Mouse (Mus musculus) liver, embryonic 11.5 days (tissue): ENCODE data around the gene Sec14l3. TPM values are rescaled to one million over a fixed set of nuclear protein-coding genes. Genes with fewer than 3 reads are reported as not detected.
A peak's percentile ranks its signal among the peaks of the same experiment; 100 is the strongest.
"Not testable (repeated sequence)": the region's sequence is repeated elsewhere in the genome, so short reads cannot be mapped to it uniquely, and the experiment has no call there.

ENCODE experiments used
- ATAC-seq: fragments of 200-750 bp; cut with Nextera tagmentation; replicated peaks from 2 replicates; pipeline ENCODE4 v1.8.0; 2017; ENCODE audit warnings: moderate number of reproducible peaks, mild to moderate bottlenecking, moderate TSS enrichment, moderate library complexity; ENCODE audit not compliant: low FRiP score
- DNase-seq: peaks from one replicate; pipeline ENCODE4 v3.0.0-alpha.2; 2017; ENCODE audit warnings: low spot score
- H3K27ac ChIP-seq: fragments of 300-500 bp; sonication (generic); 2 replicates; pipeline ENCODE4 v1.5.1; 2014; ENCODE audit warnings: mild to moderate bottlenecking, low read depth, low read length, control low read depth
- H3K27me3 ChIP-seq: fragments of 300-500 bp; sonication (generic); replicated peaks from 2 replicates; pipeline ENCODE4 v1.6.1; 2014; ENCODE audit warnings: low read length, mixed read lengths; ENCODE audit not compliant: control insufficient read depth, insufficient read depth
- H3K36me3 ChIP-seq: fragments of 300-500 bp; sonication (generic); 2 replicates; pipeline ENCODE4 v1.6.1; 2014; ENCODE audit warnings: mild to moderate bottlenecking, low read length, moderate library complexity, mixed read lengths; ENCODE audit not compliant: control insufficient read depth, insufficient read depth
- H3K4me1 ChIP-seq: fragments of 300-500 bp; sonication (generic); replicated peaks from 2 replicates; pipeline ENCODE4 v1.6.1; 2014; ENCODE audit warnings: low read length, mixed read lengths; ENCODE audit not compliant: control insufficient read depth, insufficient read depth
- H3K4me2 ChIP-seq: fragments of 300-500 bp; sonication (generic); 2 replicates; pipeline ENCODE4 v1.6.1; 2014; ENCODE audit warnings: mild to moderate bottlenecking, control low read depth, moderate library complexity
- H3K4me3 ChIP-seq: fragments of 300-500 bp; sonication (generic); 2 replicates; pipeline ENCODE4 v1.5.1; 2014; ENCODE audit warnings: low read depth, low read length, control low read depth
- H3K9ac ChIP-seq: fragments of 300-500 bp; sonication (generic); 2 replicates; pipeline ENCODE4 v1.6.1; 2014; ENCODE audit warnings: low read depth, low read length, control low read depth
- H3K9me3 ChIP-seq: fragments of 300-500 bp; sonication (generic); 2 replicates; pipeline ENCODE4 v1.6.1; 2016; ENCODE audit warnings: low read length, inconsistent platforms, mixed read lengths; ENCODE audit not compliant: control insufficient read depth
- WGBS: fragments of 180-500 bp; shearing (Covaris S2); extraction: QIAGEN DNeasy Blood & Tissue Kit; methylation state at CpG from one replicate; pipeline ENCODE4 v1.1.7; 2014; 5-methylcytosine and 5-hydroxymethylcytosine counted together
- polyA plus RNA-seq: library from polyadenylated mRNA; unstranded; fragments of >200 nt; fragmentation: Nextera tagmentation; extraction: Ambion mirVana; gene quantifications from 2 replicates; pipeline ENCODE4 v1.2.1, GENCODE M21; 2014

Sec14l3 gene
- not detected in 2 replicates for polyA plus RNA-seq

DNA sequence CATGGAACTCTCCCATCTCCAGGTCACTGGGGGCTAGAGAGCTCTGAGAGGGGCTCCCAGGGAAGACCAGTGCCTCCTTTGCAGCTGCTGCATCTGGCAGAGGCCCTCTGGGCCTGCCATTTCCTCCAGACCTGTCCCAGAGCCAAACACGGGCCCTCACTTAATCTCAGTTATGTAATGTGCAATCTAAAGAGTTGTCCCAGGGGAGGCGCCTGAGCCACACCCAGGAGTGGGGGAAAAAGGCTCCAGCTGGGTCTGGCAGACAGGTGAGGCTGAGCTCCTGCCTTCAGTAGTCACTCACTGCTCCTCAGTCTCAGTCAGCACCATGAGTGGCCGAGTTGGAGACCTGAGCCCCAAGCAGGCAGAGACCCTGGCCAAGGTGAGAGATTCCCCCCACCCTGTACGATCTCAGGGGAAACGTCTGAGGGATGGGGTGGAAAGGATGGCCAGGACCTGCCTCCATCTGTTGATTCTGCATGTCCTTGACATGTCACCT lies at the start of gene Sec14l3:
Sec14l3 (plus strand) TSS at position 215 of the 496 bp plus-strand sequence.
- H3K27ac ChIP-seq, result no peak within 1 kb of the TSS
- no peak within 1 kb of the TSS for H3K4me2 ChIP-seq
- H3K4me3 ChIP-seq, result no peak within 1 kb of the TSS
- H3K4me1 ChIP-seq, result no peaks in the 10 kb centered on the region
- ATAC-seq, result no peak
- whole genome bisulfite sequencing, result 53% methylated on average over 5 of the region's 5 CpGs
- no peaks in the 10 kb centered on the region for H3K36me3 ChIP-seq
- no peak within 1 kb of the TSS for H3K9ac ChIP-seq
- H3K9me3 ChIP-seq, result no peaks in the 10 kb centered on the region
- no peak for DNase-seq
- no peaks in the 10 kb centered on the region; the same call in 1 of the 2 replicates for H3K27me3 ChIP-seq

DNA sequence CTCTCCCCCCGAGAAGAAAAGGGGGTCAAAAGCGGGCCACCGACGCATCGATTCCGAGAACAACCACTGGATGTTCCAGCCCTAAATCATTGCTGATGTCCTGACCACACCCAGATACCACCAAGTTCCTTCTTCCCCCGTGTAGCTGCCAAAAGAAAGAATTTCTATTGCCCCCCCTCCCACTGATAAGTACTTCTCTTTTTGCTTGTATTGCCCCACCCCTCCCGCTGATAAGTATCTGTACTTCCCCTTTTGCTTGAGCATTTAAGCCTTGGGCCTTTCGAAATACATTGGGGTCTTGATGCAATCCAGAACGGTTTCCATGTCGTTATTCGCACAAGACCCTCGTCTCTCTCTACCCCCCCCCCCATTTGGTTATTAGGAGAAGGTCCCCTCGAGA lies 48.8 kb upstream of the Sec14l3 start:
- H3K27ac ChIP-seq, ATAC-seq, H3K27me3 ChIP-seq, H3K36me3 ChIP-seq, H3K4me3 ChIP-seq, H3K9me3 ChIP-seq, H3K9ac ChIP-seq, DNase-seq, H3K4me1 ChIP-seq, H3K4me2 ChIP-seq: not testable (repeated sequence)
- 86% methylated on average over 14 of the region's 14 CpGs for WGBS

DNA sequence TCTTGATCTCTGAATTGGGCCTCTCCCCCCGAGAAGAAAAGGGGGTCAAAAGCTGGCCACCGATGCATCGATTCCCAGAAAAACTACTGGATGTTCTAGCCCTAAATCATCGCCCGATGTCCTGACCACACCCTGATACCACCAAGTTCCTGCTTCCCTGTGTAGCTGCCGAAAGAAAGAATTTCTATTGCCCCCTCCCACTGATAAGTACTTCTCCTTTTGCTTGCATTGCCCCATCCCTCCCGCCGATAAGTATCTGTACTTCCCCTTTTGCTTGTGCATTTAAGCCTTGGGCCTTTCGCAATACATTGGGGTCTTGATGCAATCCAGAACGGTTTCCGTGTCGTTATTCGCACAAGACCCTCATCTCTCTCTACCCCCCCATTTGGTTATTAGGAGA lies 42.5 kb upstream of the Sec14l3 start:
- H3K27me3 ChIP-seq, DNase-seq, H3K4me2 ChIP-seq, H3K9ac ChIP-seq, H3K4me1 ChIP-seq, H3K9me3 ChIP-seq, ATAC-seq, H3K36me3 ChIP-seq, H3K4me3 ChIP-seq, H3K27ac ChIP-seq: not testable (repeated sequence)
- 72% methylated on average over 13 of the region's 13 CpGs for WGBS

DNA sequence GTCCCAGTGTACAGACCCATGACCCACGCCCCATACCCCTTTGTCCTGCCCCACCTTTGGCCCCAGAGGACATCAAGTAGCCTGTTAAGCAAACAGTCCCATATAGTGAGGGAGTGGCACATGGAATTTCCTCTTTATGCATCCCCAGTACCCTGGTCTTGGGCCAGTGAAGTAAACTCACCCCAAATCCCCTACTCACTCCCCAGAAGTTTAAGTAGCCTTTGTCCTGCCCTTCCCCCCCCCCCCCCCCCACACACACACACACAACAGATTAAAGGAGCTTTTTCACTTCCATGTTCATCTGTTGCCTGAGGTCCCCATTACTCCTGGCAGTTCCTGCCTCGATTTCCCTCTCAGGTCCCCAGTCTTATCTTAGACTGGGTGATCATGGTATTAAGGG lies 41.3 kb upstream of the Sec14l3 start:
- no peaks in the 10 kb centered on the region for H3K4me1 ChIP-seq
- H3K4me3 ChIP-seq, result no peak overlapping the region
- DNase-seq, result no peak

DNA sequence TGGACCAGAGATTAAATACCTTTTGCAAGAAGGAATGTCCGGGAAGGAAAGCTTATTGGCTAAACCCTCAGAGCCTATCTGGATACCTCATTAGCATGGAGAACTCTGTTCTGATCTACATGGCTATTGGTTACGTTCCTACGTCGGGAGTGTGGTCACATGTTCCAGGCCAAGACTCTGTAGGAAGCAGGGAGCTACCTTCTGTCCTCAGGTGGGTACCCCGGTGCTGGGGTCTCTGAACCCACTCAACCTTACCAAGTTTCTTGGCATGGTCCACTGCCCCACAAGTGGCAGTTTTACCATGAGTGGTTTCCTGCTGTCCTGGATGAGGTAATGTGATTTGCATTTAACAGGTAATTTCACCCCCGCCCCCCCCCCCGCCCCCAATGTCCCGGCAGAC lies 37.6 kb upstream of the Sec14l3 start:
- Histone ChIP-seq H3K27ac (no peak overlapping the region), H3K9me3 (no peaks in the 10 kb centered on the region), H3K4me1 (no peaks in the 10 kb centered on the region), H3K36me3 (no peaks in the 10 kb centered on the region), H3K4me3 (no peak overlapping the region), H3K4me2 (no peak overlapping the region), H3K9ac (no peak overlapping the region), H3K27me3 (no peaks in the 10 kb centered on the region)
- no peak for ATAC-seq
- WGBS, result 66% methylated on average over 8 of the region's 8 CpGs
- DNase-seq, result no peak

More for the DNA sequence above, 41.3 kb upstream of the Sec14l3 start:
- no peak overlapping the region for H3K9ac ChIP-seq
- WGBS, result 67% methylated on average over 2 of the region's 2 CpGs
- H3K4me2 ChIP-seq, result no peak overlapping the region
- H3K27me3 ChIP-seq, result no peaks in the 10 kb centered on the region
- no peaks in the 10 kb centered on the region for H3K36me3 ChIP-seq
- H3K27ac ChIP-seq, result no peak overlapping the region
- no peak for ATAC-seq
- no peaks in the 10 kb centered on the region for H3K9me3 ChIP-seq

DNA sequence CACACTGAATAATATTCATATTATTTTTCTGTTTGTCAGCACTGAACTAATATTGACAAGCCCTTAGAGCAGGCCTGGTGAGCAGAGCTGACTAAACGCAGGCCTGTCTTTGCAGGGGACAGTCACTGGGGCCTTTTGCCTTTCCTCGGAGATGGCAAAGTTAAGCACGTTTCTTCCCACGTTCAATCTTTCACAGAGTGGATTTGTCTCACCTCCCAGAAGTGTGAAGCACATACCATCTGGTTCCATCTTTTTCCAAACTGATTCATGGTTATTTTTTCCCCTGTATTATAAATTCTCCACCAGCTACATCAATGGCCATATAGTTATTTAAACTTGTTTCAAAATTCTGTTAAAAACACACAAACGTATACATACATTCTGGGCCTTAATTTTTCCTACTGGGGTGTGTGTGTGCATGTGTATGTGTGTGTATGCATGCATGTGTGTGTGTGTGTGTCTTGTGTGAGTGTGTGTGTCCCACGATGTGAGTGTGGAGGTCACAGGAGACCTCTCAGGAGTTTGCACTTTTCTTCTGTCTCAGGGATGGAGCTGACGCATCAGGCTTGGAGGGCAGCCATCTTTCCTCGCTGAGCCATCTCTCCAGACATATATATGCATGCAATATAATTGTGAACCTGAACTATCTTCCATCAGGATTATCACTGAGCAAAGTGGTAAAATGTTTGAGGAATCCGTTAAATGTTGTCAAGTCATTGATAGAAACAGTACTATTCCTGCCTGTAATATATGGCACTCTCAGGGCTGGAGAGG lies 36.9 kb upstream of the Sec14l3 start:
- Histone ChIP-seq H3K4me1 (no peaks in the 10 kb centered on the region), H3K27me3 (no peaks in the 10 kb centered on the region; the same call in 1 of the 2 replicates), H3K9ac (no peak overlapping the region), H3K4me3 (no peak overlapping the region), H3K36me3 (no peaks in the 10 kb centered on the region), H3K27ac (no peak overlapping the region), H3K9me3 (no peaks in the 10 kb centered on the region), H3K4me2 (no peak overlapping the region)
- DNase-seq, result no peak
- no peak for ATAC-seq
- 64% methylated on average over 9 of the region's 9 CpGs for WGBS

DNA sequence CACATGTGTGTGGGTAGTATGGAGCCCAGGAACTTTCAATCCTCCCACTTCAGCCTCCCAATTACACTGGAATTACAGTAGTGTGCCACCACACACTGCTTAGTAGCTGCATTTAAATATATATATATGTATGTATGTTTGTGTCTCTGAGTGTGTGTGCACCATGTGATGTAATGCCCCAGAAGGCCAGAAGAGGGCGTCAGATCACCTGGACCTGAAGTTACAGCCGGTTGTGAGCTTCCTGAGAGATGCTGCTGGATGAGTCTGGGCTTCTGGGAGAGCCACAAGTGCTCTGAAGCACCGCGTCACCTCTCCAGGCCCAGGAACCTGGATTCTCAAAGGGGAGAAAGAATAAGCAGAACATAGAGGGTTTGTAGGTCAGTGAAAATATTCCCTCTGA lies 35.3 kb upstream of the Sec14l3 start:
- no peak overlapping the region for H3K27ac ChIP-seq
- DNase-seq (no peak), ATAC-seq (no peak)
- H3K4me3 ChIP-seq, result no peak overlapping the region
- WGBS, result 62% methylated on average over 4 of the region's 4 CpGs
- no peaks in the 10 kb centered on the region; the same call in 1 of the 2 replicates for H3K27me3 ChIP-seq
- H3K4me2 ChIP-seq, result no peak overlapping the region
- no peaks in the 10 kb centered on the region for H3K36me3 ChIP-seq
- H3K9me3 ChIP-seq, result no peaks in the 10 kb centered on the region
- no peaks in the 10 kb centered on the region for H3K4me1 ChIP-seq
- H3K9ac ChIP-seq, result no peak overlapping the region

DNA sequence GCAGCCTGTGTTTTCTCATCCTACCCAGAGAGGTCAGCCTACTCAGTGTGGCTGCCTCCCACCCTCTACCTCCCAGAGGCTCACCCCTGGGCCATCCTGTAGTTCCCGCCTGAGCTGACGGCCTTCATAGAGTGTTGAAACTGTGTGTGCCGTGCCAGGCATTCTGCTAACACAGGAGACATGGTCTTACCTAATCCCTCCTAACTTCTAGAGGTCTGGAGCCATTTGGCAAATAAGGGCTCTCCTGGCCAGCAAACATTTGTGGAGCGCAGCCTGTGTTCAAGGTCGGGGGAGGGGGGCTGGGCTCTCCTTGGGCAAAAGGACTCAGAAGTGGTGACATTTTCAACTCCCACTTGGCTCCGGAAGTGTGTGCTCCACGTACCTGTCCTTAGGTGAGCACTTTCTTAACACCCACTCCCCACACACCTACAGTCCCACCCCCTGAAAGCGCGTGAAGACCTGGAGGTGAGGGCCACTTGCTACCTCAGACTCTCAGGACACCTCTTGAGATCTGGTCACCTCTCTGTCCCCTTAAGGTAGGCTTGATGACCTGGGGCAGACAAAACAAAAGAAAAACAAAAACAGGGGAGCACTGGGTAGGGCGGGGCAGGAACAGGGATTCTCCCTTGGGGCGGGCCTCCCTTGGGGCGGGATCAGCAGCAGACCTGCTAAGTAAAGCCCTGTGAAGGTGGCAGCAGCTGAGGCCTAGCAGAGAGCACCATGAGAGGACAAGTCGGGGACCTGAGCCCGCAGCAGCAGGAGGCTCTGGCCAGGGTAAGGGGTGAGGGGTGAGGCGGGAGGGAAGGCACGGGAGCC lies 33.3 kb upstream of the Sec14l3 start, which contains the start of gene Sec14l4:
Sec14l4 (plus strand) TSS at position 337 of the 816 bp plus-strand sequence.
- Histone ChIP-seq H3K4me1 (no peaks in the 10 kb centered on the region), H3K9ac (no peak within 1 kb of the TSS), H3K36me3 (no peaks in the 10 kb centered on the region), H3K4me2 (peak within 1 kb of the TSS; percentile 21; the same call in 1 of the 2 replicates), H3K9me3 (no peaks in the 10 kb centered on the region), H3K27ac (no peak within 1 kb of the TSS), H3K4me3 (no peak within 1 kb of the TSS), H3K27me3 (no peaks in the 10 kb centered on the region; the same call in 1 of the 2 replicates)
- DNase-seq, result no peak
- WGBS, result 38% methylated on average over 16 of the region's 16 CpGs
- ATAC-seq, result peak; percentile 45
